ENCODE assay signal across 16 mouse cellular contexts in genomic region chr17:28272837-28273236, GRCm38 (mm10). TPM values are rescaled to one million over a fixed set of nuclear protein-coding genes. Genes with fewer than 3 reads are reported as not detected.
A peak's percentile ranks its signal among the peaks of the same experiment; 100 is the strongest.
DNase-seq lines count a peak whose midpoint lies in the region; ATAC-seq and TF ChIP-seq lines count a peak whose summit lies in the region.
"Had no signal": no experiment of that assay in that cellular context is flagged by ENCODE, and none has a peak within 500 bp of the region (broad histone marks: within the 10 kb centered on the region; RNA-seq: fewer than 3 reads in every experiment).

No protein-coding gene starts in this region.

- H3K4me1 ChIP-seq in hindbrain, embryonic 13.5 days (replicated peaks) = peaks cover 20% of the 10 kb centered on the region
- H3K4me1 ChIP-seq in hindbrain, postnatal 0 days (ENCODE audit: insufficient read depth, low read length) = peaks cover 3% of the 10 kb centered on the region; the same call in 1 of the 2 replicates
- peaks cover 36% of the 10 kb centered on the region for H3K4me1 ChIP-seq in lung, embryonic 16.5 days (replicated peaks; ENCODE audit: control insufficient read depth, insufficient read depth, low read length)
- H3K4me1 ChIP-seq in intestine, embryonic 16.5 days (ENCODE audit: control insufficient read depth, insufficient read depth, low read length) = peaks cover 22% of the 10 kb centered on the region
- peaks cover 26% of the 10 kb centered on the region for H3K4me1 ChIP-seq in stomach, embryonic 15.5 days

- DNase-seq in hindbrain, postnatal 0 days (ENCODE audit: low spot score) = no peak
- DNase-seq in lung, postnatal 4 days = no peak
- DNase-seq in layer of hippocampus, adult 8-10 months (ENCODE audit: low spot score in 2 of 2) = no peak
- DNase-seq: cerebellum, adult 2 months; heart, adult 11 months; kidney, adult 11 months; kidney, postnatal 36 days; liver, embryonic 13.5 days; right cerebral cortex, postnatal 4 days had no signal

- no peaks in the 10 kb centered on the region for H3K9me3 ChIP-seq in hindbrain, embryonic 13.5 days
- H3K9me3 ChIP-seq in hindbrain, postnatal 0 days (ENCODE audit: low read length) = no peaks in the 10 kb centered on the region
- H3K9me3 ChIP-seq in lung, embryonic 16.5 days (ENCODE audit: control insufficient read depth, low read length) = no peaks in the 10 kb centered on the region
- H3K9me3 ChIP-seq in intestine, embryonic 16.5 days (ENCODE audit: control insufficient read depth, low read length) = no peaks in the 10 kb centered on the region
- no peaks in the 10 kb centered on the region for H3K9me3 ChIP-seq in stomach, embryonic 15.5 days
- H3K9me3 ChIP-seq: hindbrain, embryonic 12.5 days; limb, embryonic 12.5 days; liver, embryonic 13.5 days had no signal

- H3K4me2 ChIP-seq in hindbrain, embryonic 13.5 days = no peak overlapping the region
- no peak overlapping the region for H3K4me2 ChIP-seq in hindbrain, postnatal 0 days (ENCODE audit: low read depth, low read length)
- no peak overlapping the region for H3K4me2 ChIP-seq in lung, embryonic 16.5 days (ENCODE audit: low read depth, low read length)
- peak overlapping the region; percentile 43 for H3K4me2 ChIP-seq in intestine, embryonic 16.5 days (ENCODE audit: low read depth, low read length)
- peak overlapping the region; percentile 39 for H3K4me2 ChIP-seq in stomach, embryonic 15.5 days
- H3K4me2 ChIP-seq: hindbrain, embryonic 12.5 days; limb, embryonic 12.5 days; liver, embryonic 13.5 days; midbrain, embryonic 11.5 days had no signal

- H3K36me3 ChIP-seq in hindbrain, embryonic 13.5 days = no peaks in the 10 kb centered on the region
- no peaks in the 10 kb centered on the region for H3K36me3 ChIP-seq in hindbrain, postnatal 0 days (ENCODE audit: insufficient read depth, low read length)
- no peaks in the 10 kb centered on the region for H3K36me3 ChIP-seq in lung, embryonic 16.5 days (ENCODE audit: control insufficient read depth, insufficient read depth, low read length)
- no peaks in the 10 kb centered on the region for H3K36me3 ChIP-seq in intestine, embryonic 16.5 days (ENCODE audit: control insufficient read depth, insufficient read depth, low read length)
- no peaks in the 10 kb centered on the region for H3K36me3 ChIP-seq in stomach, embryonic 15.5 days
- H3K36me3 ChIP-seq: hindbrain, embryonic 12.5 days; limb, embryonic 12.5 days had no signal

- peak overlapping the region; percentile 5; the same call in 1 of the 2 replicates for H3K9ac ChIP-seq in hindbrain, embryonic 13.5 days
- H3K9ac ChIP-seq in hindbrain, postnatal 0 days (replicated peaks; ENCODE audit: low read length) = no peak overlapping the region
- H3K9ac ChIP-seq in lung, embryonic 16.5 days (ENCODE audit: low read length) = peak overlapping the region; percentile 39; the same call in 1 of the 2 replicates
- H3K9ac ChIP-seq in intestine, embryonic 16.5 days (ENCODE audit: low read depth, low read length) = peak overlapping the region; percentile 56
- no peak overlapping the region for H3K9ac ChIP-seq in stomach, embryonic 15.5 days
- H3K9ac ChIP-seq: hindbrain, embryonic 12.5 days; limb, embryonic 12.5 days; liver, embryonic 13.5 days had no signal

- no peak overlapping the region for H3K27ac ChIP-seq in hindbrain, embryonic 13.5 days
- H3K27ac ChIP-seq in hindbrain, postnatal 0 days = no peak overlapping the region
- H3K27ac ChIP-seq in lung, embryonic 16.5 days (ENCODE audit: low read length) = peak overlapping the region; percentile 89
- peak overlapping the region; percentile 91 for H3K27ac ChIP-seq in intestine, embryonic 16.5 days (ENCODE audit: low read length)
- peak overlapping the region; percentile 80 for H3K27ac ChIP-seq in stomach, embryonic 15.5 days
- H3K27ac ChIP-seq: hindbrain, embryonic 12.5 days; limb, embryonic 12.5 days; liver, embryonic 13.5 days had no signal

- no peak overlapping the region for H3K4me3 ChIP-seq in hindbrain, embryonic 13.5 days
- H3K4me3 ChIP-seq in hindbrain, postnatal 0 days (ENCODE audit: low read length) = no peak overlapping the region
- no peak overlapping the region for H3K4me3 ChIP-seq in lung, embryonic 16.5 days (ENCODE audit: low read length)
- peak overlapping the region; percentile 31 for H3K4me3 ChIP-seq in intestine, embryonic 16.5 days (ENCODE audit: low read length)
- peak overlapping the region; percentile 1 for H3K4me3 ChIP-seq in stomach, embryonic 15.5 days (replicated peaks)
- H3K4me3 ChIP-seq: hindbrain, embryonic 12.5 days; limb, embryonic 12.5 days; liver, embryonic 13.5 days had no signal

- no peak for TF ChIP-seq CTCF in hindbrain, postnatal 0 days (IDR thresholded peaks at IDR 0.05; ENCODE audit: low read depth)

- no peak for ATAC-seq in hindbrain, embryonic 13.5 days (ENCODE audit: low FRiP score)
- ATAC-seq in hindbrain, postnatal 0 days = no peak
- peak; percentile 37; the same call in 1 of the 2 replicates for ATAC-seq in lung, embryonic 16.5 days (ENCODE audit: low read depth)
- ATAC-seq in intestine, embryonic 16.5 days = peak; percentile 45
- ATAC-seq in stomach, embryonic 15.5 days (ENCODE audit: insufficient read depth, low FRiP score, low read depth) = peak; percentile 51; the same call in 1 of the 2 replicates

- WGBS in hindbrain, embryonic 13.5 days = 80% methylated on average over 6 of the region's 6 CpGs
- 62% methylated on average over 6 of the region's 6 CpGs for WGBS in hindbrain, postnatal 0 days
- WGBS in lung, embryonic 16.5 days = 53% methylated on average over 6 of the region's 6 CpGs
- WGBS in intestine, embryonic 16.5 days = 58% methylated on average over 6 of the region's 6 CpGs
- 67% methylated on average over 6 of the region's 6 CpGs for WGBS in stomach, embryonic 15.5 days

- no peaks in the 10 kb centered on the region for H3K27me3 ChIP-seq in hindbrain, embryonic 13.5 days
- H3K27me3 ChIP-seq in hindbrain, postnatal 0 days (ENCODE audit: insufficient read depth, low read length) = no peaks in the 10 kb centered on the region
- no peaks in the 10 kb centered on the region for H3K27me3 ChIP-seq in lung, embryonic 16.5 days (ENCODE audit: control insufficient read depth, insufficient read depth, low read depth, low read length)
- no peaks in the 10 kb centered on the region for H3K27me3 ChIP-seq in intestine, embryonic 16.5 days (replicated peaks; ENCODE audit: control insufficient read depth, insufficient read depth, low read length)
- no peaks in the 10 kb centered on the region for H3K27me3 ChIP-seq in stomach, embryonic 15.5 days (replicated peaks)
- H3K27me3 ChIP-seq: hindbrain, embryonic 12.5 days; limb, embryonic 12.5 days; liver, embryonic 13.5 days had no signal

RNA-seq across cellular contexts. Expression of gene Ppard, which starts 40.3 kb away (rescaled TPM):
- 1.5 and 2.1 TPM in 2 replicates for polyA plus RNA-seq in hindbrain, embryonic 13.5 days (2015; fragmentation: Nextera tagmentation; extraction: Ambion mirVana)
- total RNA-seq in hindbrain, postnatal 0 days (2014; rRNA removed) = 16.4 and 16.6 TPM in 2 replicates
- 1.4 and 1.7 TPM in 2 replicates for polyA plus RNA-seq in hindbrain, postnatal 0 days (2015; fragmentation: Nextera tagmentation; extraction: Ambion mirVana)
- polyA plus RNA-seq in lung, embryonic 16.5 days (2015; fragmentation: Nextera tagmentation; extraction: Ambion mirVana) = 2.7 TPM in 2 replicates
- polyA plus RNA-seq in intestine, embryonic 16.5 days (2015; fragmentation: Nextera tagmentation; extraction: Ambion mirVana) = 2.2 and 2.3 TPM in 2 replicates
- 3.3 and 4.6 TPM in 2 replicates for polyA plus RNA-seq in stomach, embryonic 15.5 days (2015; fragmentation: Nextera tagmentation; extraction: Ambion mirVana)
- total RNA-seq in layer of hippocampus, adult 8-10 months (2022) = 10 to 100 TPM; 24.5 to 27.5 (median 26.7) TPM

RNA-seq across cellular contexts. Expression of gene Fance, which starts 40.5 kb away (rescaled TPM):
- 21.9 and 24.2 TPM in 2 replicates for polyA plus RNA-seq in hindbrain, embryonic 13.5 days (2015; fragmentation: Nextera tagmentation; extraction: Ambion mirVana)
- 38.7 and 46.5 TPM in 2 replicates for total RNA-seq in hindbrain, postnatal 0 days (2014; rRNA removed)
- polyA plus RNA-seq in hindbrain, postnatal 0 days (2015; fragmentation: Nextera tagmentation; extraction: Ambion mirVana) = 23.6 and 27.2 TPM in 2 replicates
- polyA plus RNA-seq in lung, embryonic 16.5 days (2015; fragmentation: Nextera tagmentation; extraction: Ambion mirVana) = 22.1 and 32.4 TPM in 2 replicates
- polyA plus RNA-seq in intestine, embryonic 16.5 days (2015; fragmentation: Nextera tagmentation; extraction: Ambion mirVana) = 20.2 and 21.8 TPM in 2 replicates
- polyA plus RNA-seq in stomach, embryonic 15.5 days (2015; fragmentation: Nextera tagmentation; extraction: Ambion mirVana) = 26.9 and 29.9 TPM in 2 replicates
- 10 to 100 TPM; 31.8 to 42.1 (median 34.9) TPM for total RNA-seq in layer of hippocampus, adult 8-10 months (2022)

RNA-seq across cellular contexts. Expression of gene Rpl10a, which starts 55.4 kb away (rescaled TPM):
- 336 and 366 TPM in 2 replicates for polyA plus RNA-seq in hindbrain, embryonic 13.5 days (2015; fragmentation: Nextera tagmentation; extraction: Ambion mirVana)
- 699 and 1,071 TPM in 2 replicates for total RNA-seq in hindbrain, postnatal 0 days (2014; rRNA removed)
- polyA plus RNA-seq in hindbrain, postnatal 0 days (2015; fragmentation: Nextera tagmentation; extraction: Ambion mirVana) = 337 and 355 TPM in 2 replicates
- polyA plus RNA-seq in lung, embryonic 16.5 days (2015; fragmentation: Nextera tagmentation; extraction: Ambion mirVana) = 615 and 635 TPM in 2 replicates
- 591 and 604 TPM in 2 replicates for polyA plus RNA-seq in intestine, embryonic 16.5 days (2015; fragmentation: Nextera tagmentation; extraction: Ambion mirVana)
- polyA plus RNA-seq in stomach, embryonic 15.5 days (2015; fragmentation: Nextera tagmentation; extraction: Ambion mirVana) = 490 and 616 TPM in 2 replicates
- 100 to 1,000 TPM; 309 to 406 (median 361) TPM for total RNA-seq in layer of hippocampus, adult 8-10 months (2022)

Comparison
In these comparisons a context has a peak if more than half of its experiments do, and no peak if none do; other contexts are left out.
1. H3K9ac ChIP-seq: peak in hindbrain, embryonic 13.5 days (single experiment), lung, embryonic 16.5 days (single experiment) and intestine, embryonic 16.5 days (single experiment); none in hindbrain, postnatal 0 days (single experiment) and stomach, embryonic 15.5 days (single experiment).
2. ATAC-seq: peak in lung, embryonic 16.5 days (single experiment), intestine, embryonic 16.5 days (single experiment) and stomach, embryonic 15.5 days (single experiment); none in hindbrain, embryonic 13.5 days (single experiment) and hindbrain, postnatal 0 days (single experiment).
3. H3K27ac ChIP-seq: peak in lung, embryonic 16.5 days (single experiment), intestine, embryonic 16.5 days (single experiment) and stomach, embryonic 15.5 days (single experiment); none in hindbrain, embryonic 13.5 days (single experiment) and hindbrain, postnatal 0 days (single experiment).
4. H3K4me2 ChIP-seq: peak in intestine, embryonic 16.5 days (single experiment) and stomach, embryonic 15.5 days (single experiment); none in hindbrain, embryonic 13.5 days (single experiment), hindbrain, postnatal 0 days (single experiment) and lung, embryonic 16.5 days (single experiment).
5. H3K4me3 ChIP-seq: peak in intestine, embryonic 16.5 days (single experiment) and stomach, embryonic 15.5 days (single experiment); none in hindbrain, embryonic 13.5 days (single experiment), hindbrain, postnatal 0 days (single experiment) and lung, embryonic 16.5 days (single experiment).